Mouse (Mus musculus) embryonic fibroblast, embryonic 13.5 days (primary cell): ENCODE measurements around the gene Sat1.

Source experiments
- CTCF ChIP-seq: IDR thresholded peaks from 2 replicates; pipeline ENCODE4 v1.5.1; 2011; ENCODE audit warnings: mild to moderate bottlenecking, control low read depth, low read length, moderate library complexity, borderline replicate concordance; ENCODE audit not compliant: insufficient read depth
- POLR2A ChIP-seq: IDR thresholded peaks from 2 replicates; pipeline ENCODE4 v1.6.1; 2011; ENCODE audit warnings: low read depth, mild to moderate bottlenecking, control low read depth, low read length, moderate library complexity

- TF ChIP-seq CTCF (no peak), POLR2A (no peak)
Measured at GRCm38 (mm10) chrX:155193732-155194443, 22.4 kb downstream of the Sat1 start.
